Mouse (Mus musculus): ENCODE measurements around the gene Cdh10.

Cdh10 gene

DNA sequence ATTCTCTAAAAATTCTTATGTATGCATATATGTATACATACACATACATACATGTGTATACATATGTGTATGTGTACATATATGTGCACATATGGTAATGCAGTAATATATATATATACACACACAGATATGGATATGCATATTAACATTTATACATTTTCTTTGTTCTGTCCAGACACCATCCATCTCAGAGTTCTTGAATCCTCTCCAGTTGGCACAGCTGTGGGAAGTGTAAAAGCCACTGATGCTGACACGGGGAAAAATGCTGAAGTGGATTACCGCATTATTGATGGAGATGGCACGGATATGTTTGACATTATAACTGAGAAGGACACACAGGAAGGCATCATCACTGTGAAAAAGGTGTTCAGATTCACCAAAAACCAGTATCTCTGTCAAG lies 166.1 kb downstream of the Cdh10 start:
- DNase-seq, result no peak

GRCm38 (mm10) chr15:18987671-18988070 lies 168.9 kb downstream of the Cdh10 start:
- no peak for DNase-seq

- DNase-seq, result no peak
Observed at GRCm38 (mm10) chr15:18993512-18993911, 174.8 kb downstream of the Cdh10 start.

DNA sequence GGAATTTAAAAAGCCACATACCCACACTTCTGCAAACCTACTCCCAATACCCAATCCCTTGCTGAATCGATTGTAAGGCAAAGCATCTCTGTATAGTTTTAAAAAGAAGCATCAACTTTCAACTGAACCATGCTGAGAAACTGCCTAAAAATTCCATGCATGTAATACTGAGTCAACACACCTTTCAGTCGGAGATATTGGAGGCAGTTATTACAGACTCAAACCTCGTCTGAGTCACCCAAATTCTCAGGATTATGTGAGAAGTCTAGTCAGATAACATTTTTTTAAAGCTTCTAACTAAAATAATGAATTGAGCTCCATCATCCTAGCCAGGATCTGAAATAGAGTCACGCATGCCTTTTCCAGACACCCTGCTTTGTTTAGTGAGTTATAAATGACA lies 175.5 kb downstream of the Cdh10 start:
- DNase-seq, result no peak

GRCm38 (mm10) chr15:19010829-19011228 lies 192.1 kb downstream of the Cdh10 start:
- no peak for DNase-seq

- DNase-seq, result no peak
Observed at GRCm38 (mm10) chr15:19032983-19033382, 214.2 kb downstream of the Cdh10 start.

DNA sequence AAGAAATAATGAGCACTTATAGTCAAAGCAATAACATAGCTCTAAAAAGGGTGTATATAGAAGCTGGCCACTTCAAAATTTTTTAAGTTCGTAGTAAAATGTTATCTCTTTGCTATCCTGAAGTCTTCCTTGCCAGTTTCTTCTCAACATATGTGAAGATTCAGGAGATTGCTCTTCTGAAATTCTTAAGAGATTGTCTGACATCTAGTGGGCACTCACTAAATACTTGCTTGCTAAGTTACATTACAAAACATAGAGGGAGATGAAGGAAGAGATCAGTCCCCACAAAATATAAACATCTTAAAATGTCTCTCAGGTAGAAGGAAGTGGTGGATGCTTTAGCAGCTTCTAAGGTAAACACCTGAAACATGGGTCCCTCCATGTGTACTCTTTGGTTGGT lies 221.3 kb downstream of the Cdh10 start:
- DNase-seq, result no peak
